Mouse (Mus musculus) adrenal gland, postnatal 25 days (tissue): ENCODE results near the gene Abhd8. TPM values are rescaled to one million over a fixed set of nuclear protein-coding genes. Genes with fewer than 3 reads are reported as not detected.

Experiments used
- DNase-seq: peaks from one replicate; pipeline ENCODE4 v3.0.0; 2021; ENCODE audit warnings: mixed read lengths
- total RNA-seq: library from RNA; stranded (reverse); gene quantifications from 2 replicates; pipeline ENCODE4 v1.2.3, GENCODE M21; 2021

Abhd8 gene
- total RNA-seq, 1 experiment from 2014 or later: 82.8 TPM

- DNase-seq: no peak
Observed at GRCm38 (mm10) chr8:71478943-71479342, 15.5 kb upstream of the Abhd8 start.

GRCm38 (mm10) chr8:71477196-71477845 lies 13.9 kb upstream of the Abhd8 start:
- DNase-seq: no peak

GRCm38 (mm10) chr8:71476099-71476940 lies 12.9 kb upstream of the Abhd8 start:
- peak; percentile 91 for DNase-seq

- DNase-seq: no peak
Observed at GRCm38 (mm10) chr8:71475702-71476075, 12.2 kb upstream of the Abhd8 start.

- DNase-seq: no peak
Observed at GRCm38 (mm10) chr8:71474785-71475701, 11.6 kb upstream of the Abhd8 start.

GRCm38 (mm10) chr8:71474344-71474743 lies 10.9 kb upstream of the Abhd8 start:
- no peak for DNase-seq

- no peak for DNase-seq
Observed at GRCm38 (mm10) chr8:71472601-71473386, 9.3 kb upstream of the Abhd8 start.

GRCm38 (mm10) chr8:71471861-71472260 lies 8.4 kb upstream of the Abhd8 start:
- no peak for DNase-seq

- no peak for DNase-seq
Observed at GRCm38 (mm10) chr8:71470913-71471255, 7.4 kb upstream of the Abhd8 start.

- no peak for DNase-seq
Observed at GRCm38 (mm10) chr8:71470146-71470912, 6.9 kb upstream of the Abhd8 start.

- DNase-seq: no peak
Observed at GRCm38 (mm10) chr8:71469411-71469810, 6.0 kb upstream of the Abhd8 start.

- DNase-seq: peak; percentile 96
Observed at GRCm38 (mm10) chr8:71468916-71469315, 5.5 kb upstream of the Abhd8 start, which contains the start of gene Dda1. Gene Dda1, plus strand, starts transcription at chr8:71469199.

GRCm38 (mm10) chr8:71468001-71468400 lies 4.5 kb upstream of the Abhd8 start:
- no peak for DNase-seq

- DNase-seq: no peak
Observed at GRCm38 (mm10) chr8:71467201-71467600, 3.7 kb upstream of the Abhd8 start.

GRCm38 (mm10) chr8:71466198-71466597 lies 2.7 kb upstream of the Abhd8 start:
- no peak for DNase-seq

- DNase-seq: no peak
Observed at GRCm38 (mm10) chr8:71465733-71466132, 2.3 kb upstream of the Abhd8 start.

- peak; percentile 96 for DNase-seq
Observed at GRCm38 (mm10) chr8:71464513-71465500, 1.4 kb upstream of the Abhd8 start, which contains the start of gene Mrpl34. Gene Mrpl34, plus strand, starts transcription at chr8:71464959.

- DNase-seq: peak; percentile 54
Observed at GRCm38 (mm10) chr8:71462786-71463185, 669 bp downstream of the Abhd8 start.

GRCm38 (mm10) chr8:71462191-71462590 lies 1.3 kb downstream of the Abhd8 start:
- no peak for DNase-seq
